Mouse (Mus musculus) embryonic stem cell, embryonic (primary cell): Measurements from ENCODE around the gene Ap2a1.

Source experiments
- CTCF ChIA-PET, 4 experiments: fragments of 300-600 bp in 2 of 4; fragments of 350-600 bp in 2 of 4; sonication (Branson Sonifier 250); formaldehyde crosslinking; loops; one replicate each; lab custom pipeline; 2022; ENCODE audit warnings: inconsistent platforms in 2 of 4; lab: Charles Lee
- POLR2A ChIA-PET, 4 experiments: fragments of 300-600 bp in 2 of 4; fragments of 350-600 bp in 2 of 4; sonication (Branson Sonifier 250); formaldehyde crosslinking; loops; one replicate each; lab custom pipeline; 2022; ENCODE audit warnings: antibody characterized with exemption in 4 of 4, inconsistent platforms in 1 of 4; lab: Charles Lee

Ap2a1 gene

DNA sequence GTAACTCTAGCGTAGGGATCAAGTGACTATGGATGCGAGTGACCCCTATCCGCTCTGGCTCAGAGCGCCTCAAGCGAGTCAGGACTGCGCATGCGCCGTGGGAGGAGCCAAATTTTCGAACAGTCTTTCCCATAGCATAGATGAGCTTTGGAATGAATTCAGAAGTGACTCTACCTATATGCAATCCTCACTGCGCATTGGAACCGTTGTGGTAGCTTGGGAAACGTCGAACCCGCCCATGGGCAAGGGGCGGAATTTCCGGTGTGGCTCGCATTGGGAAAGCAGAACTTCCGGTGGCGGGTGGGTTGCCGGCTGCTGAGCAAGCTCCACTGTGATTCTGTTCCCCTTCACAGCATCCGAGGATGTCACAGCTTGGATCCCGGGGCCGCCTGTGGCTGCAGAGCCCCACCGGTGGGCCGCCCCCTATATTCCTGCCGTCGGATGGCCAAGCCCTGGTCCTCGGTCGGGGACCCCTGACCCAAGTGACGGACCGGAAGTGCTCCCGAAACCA is 72.2 kb downstream of the Ap2a1 start, which contains the start of gene Pnkp:
TSS of gene Pnkp (plus strand) at position 98 of the 511 bp plus-strand sequence.
- POLR2A ChIA-PET: interaction anchor here in 3 of 4 experiments (0.6 to 52.0 kb wide), 35 partner anchors 7 to 609 kb away, joined by 3 to 2007 read pairs (median 6); partner anchors contain the start of genes Atf5 (in 3 of the 3), Il4i1 (in 3 of the 3), Nup62 (in 3 of the 3) and Ptov1 (in 3 of the 3)
- CTCF ChIA-PET: interaction anchor here in 1 of 4 experiments (0.8 to 1.6 kb wide), 4 partner anchors 9 to 112 kb away, joined by 3 to 5 read pairs (median 4); partner anchors contain the start of genes Akt1s1, Ptov1 and Tbc1d17

DNA sequence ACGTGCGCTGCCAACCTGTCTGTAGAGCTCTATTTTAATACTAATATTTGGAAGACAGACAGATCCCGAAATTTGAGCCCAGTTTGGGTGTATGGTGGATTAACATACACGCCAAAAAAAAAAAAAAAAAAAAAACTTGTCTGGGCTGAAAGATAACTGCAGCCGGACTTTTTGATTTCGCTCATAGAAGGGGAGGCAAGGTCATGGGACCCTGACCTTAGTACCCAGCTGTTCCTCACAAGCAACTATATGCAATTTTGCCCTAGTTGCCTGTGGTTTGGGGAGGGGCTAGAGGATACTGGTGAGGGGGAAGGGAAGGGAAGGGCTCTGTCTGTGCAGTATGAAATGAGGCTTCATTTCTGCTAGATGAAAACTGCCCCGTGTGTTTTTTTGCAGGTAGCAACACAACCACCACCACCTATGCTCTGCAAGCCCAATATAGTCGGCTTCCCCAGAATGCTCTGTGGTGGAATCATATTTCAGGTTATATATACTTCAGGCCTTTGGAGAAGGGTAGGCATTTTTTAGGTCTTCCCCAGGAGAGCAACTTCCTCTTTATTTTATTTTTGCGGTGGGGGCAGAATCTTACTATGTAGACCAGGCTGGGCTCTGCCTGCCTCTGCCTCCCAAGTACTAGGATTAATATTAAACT is 72.9 kb downstream of the Ap2a1 start:
- CTCF ChIA-PET: interaction anchor here in 1 of 4 experiments (0.6 to 0.8 kb wide), 2 partner anchors 31 to 111 kb away, joined by 3 read pairs; no protein-coding TSS in a partner anchor
- POLR2A ChIA-PET: interaction anchor here in 3 of 4 experiments (0.6 to 52.0 kb wide), 36 partner anchors 7 to 600 kb away, joined by 3 to 2007 read pairs (median 7); partner anchors contain the start of genes Atf5 (in 3 of the 3), Il4i1 (in 3 of the 3), Nup62 (in 3 of the 3) and Ptov1 (in 3 of the 3)

DNA sequence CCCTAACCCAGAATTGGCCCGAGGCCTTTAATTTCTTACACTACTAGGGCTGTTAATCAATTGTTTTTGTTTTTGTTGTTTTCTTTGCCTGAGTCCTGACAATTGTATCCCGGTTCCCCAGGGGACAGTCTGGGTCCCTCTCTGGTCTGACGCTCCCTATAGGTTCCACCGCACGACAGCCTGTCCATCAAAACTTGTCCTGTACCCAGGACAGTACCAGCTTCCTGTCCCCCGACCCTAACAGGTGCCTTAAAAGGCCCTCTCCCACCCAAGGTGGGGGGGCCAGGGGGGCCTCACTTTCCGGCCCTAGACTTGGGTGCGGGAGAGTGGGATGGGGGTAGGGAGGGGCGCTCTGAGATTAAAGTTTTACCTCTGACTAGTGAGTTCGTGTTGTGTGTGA is 74.3 kb downstream of the Ap2a1 start:
- ChIA-PET POLR2A (interaction anchor here in 3 of 4 experiments (0.6 to 52.0 kb wide), 35 partner anchors 6 to 265 kb away, joined by 3 to 2007 read pairs (median 4); partner anchors contain the start of genes Atf5 (in 3 of the 3), Il4i1 (in 3 of the 3), Nup62 (in 3 of the 3) and Ptov1 (in 3 of the 3)), CTCF (interaction anchor here in 2 of 4 experiments (0.7 to 1.7 kb wide), 7 partner anchors 15 to 162 kb away, joined by 3 to 7 read pairs (median 4); partner anchors contain the start of gene Ptov1 (in 1 of the 2))

DNA sequence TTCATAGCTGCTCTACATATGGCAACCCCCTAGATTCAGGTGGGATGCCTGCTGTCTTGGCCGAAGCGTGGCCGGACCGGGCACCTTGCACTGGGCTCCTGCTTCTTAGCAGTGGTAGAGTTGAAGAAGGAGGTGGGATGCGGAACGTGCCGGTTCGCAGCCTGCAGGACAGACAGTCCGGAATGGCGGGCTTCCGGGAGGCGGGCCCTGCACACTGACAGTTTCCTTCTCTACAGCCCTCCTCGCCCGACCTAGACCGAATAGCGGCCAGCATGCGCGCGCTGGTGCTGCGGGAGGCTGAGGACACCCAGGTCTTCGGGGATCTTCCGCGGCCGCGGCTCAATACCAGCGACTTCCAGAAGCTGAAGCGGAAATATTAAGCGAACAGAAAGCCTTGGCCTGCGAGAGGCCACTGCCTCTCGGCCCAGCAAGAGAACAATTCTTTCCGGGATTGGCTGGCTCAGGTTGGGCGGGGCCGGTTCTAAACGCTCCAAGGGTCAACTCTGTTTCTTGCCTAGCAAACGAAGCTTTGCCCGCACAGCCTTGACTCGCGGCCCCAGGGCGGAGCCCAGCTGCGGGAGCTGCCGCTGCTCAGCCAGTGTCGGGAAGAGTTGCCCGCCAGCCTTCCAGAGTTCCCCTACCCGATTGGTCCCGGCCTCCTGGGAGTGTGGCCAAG is 74.8 kb downstream of the Ap2a1 start:
- POLR2A ChIA-PET: interaction anchor here (0.6 to 52.0 kb wide), 39 partner anchors 5 to 269 kb away, joined by 3 to 2007 read pairs (median 4); partner anchors contain the start of genes Atf5 (in 3 of the 4), Il4i1 (in 3 of the 4), Nup62 (in 3 of the 4) and Ptov1 (in 3 of the 4)
- CTCF ChIA-PET: interaction anchor here in 2 of 4 experiments (0.6 to 1.7 kb wide), 9 partner anchors 15 to 229 kb away, joined by 3 to 7 read pairs (median 4); partner anchors contain the start of gene Ptov1 (in 1 of the 2)

DNA sequence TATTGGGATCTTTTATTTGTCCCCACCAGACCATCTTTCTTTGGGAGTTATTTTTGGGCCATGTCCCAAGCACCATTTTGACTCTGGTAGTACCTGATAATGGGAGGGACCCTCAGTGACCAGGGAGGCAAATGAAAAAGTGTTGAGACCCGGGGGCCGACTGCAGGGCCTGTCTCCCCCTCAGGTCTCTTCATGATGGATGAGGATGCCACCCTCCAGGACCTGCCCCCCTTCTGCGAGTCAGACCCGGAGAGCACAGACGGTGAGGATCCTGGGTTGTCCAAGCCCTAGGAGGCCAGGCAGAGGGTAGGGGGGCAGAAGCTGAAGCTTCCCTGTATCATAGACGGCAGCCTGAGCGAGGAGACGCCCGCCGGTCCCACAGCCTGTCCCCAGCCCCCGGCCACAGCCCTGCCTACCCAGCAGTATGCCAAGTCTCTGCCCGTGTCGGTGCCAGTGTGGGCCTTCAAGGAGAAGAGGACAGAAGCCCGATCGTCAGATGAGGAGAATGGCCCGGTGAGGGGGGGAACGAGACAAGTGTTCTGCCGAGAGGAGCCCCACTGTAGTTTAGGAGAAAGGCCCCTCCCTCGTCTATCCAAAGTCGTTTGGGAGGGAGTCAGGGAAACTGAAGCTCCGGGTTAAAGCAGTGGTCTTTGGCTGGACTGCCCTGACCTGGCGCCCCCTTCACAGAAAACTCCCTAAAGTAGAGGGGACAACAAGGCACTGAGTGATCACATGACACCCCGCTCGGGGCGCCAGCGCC is 75.5 kb downstream of the Ap2a1 start:
- CTCF ChIA-PET: interaction anchor here in 3 of 4 experiments (0.6 to 1.7 kb wide), 7 partner anchors 16 to 229 kb away, joined by 4 to 5 read pairs (median 4); partner anchors contain the start of gene Ptov1 (in 1 of the 3)
- POLR2A ChIA-PET: interaction anchor here (0.6 to 52.0 kb wide), 29 partner anchors 5 to 270 kb away, joined by 3 to 2007 read pairs (median 5); partner anchors contain the start of genes Atf5 (in 3 of the 4), Il4i1 (in 3 of the 4), Nup62 (in 3 of the 4) and Ptov1 (in 3 of the 4)

DNA sequence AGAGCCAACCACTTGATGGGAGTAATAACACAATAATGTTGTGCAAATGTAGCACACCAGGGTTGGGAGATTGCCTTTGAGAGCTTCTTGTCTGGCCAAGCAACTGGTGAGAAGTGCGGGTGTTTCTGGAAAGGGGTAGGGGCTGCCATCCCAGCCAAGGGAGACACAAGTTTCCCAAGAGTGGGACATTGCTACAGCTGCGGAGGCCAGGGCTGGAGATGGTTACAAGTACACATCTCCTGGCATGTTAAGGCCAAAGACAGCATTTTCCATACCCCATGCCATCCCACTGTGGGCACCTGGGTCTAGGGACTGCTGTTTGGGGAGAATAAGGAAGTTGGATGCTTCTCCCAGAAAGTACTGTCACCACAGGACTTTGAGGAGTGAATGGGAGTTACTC is 76.2 kb downstream of the Ap2a1 start:
- CTCF ChIA-PET: interaction anchor here in 2 of 4 experiments (1.1 to 1.7 kb wide), 2 partner anchors 7 to 28 kb away, joined by 3 to 4 read pairs; no protein-coding TSS in a partner anchor
- POLR2A ChIA-PET: interaction anchor here in 2 of 4 experiments (0.6 to 52.0 kb wide), 13 partner anchors 4 to 210 kb away, joined by 3 to 2007 read pairs (median 12); partner anchors contain the start of genes Atf5 (in 2 of the 2), Il4i1 (in 2 of the 2), Nup62 (in 2 of the 2) and Ptov1 (in 2 of the 2)

DNA sequence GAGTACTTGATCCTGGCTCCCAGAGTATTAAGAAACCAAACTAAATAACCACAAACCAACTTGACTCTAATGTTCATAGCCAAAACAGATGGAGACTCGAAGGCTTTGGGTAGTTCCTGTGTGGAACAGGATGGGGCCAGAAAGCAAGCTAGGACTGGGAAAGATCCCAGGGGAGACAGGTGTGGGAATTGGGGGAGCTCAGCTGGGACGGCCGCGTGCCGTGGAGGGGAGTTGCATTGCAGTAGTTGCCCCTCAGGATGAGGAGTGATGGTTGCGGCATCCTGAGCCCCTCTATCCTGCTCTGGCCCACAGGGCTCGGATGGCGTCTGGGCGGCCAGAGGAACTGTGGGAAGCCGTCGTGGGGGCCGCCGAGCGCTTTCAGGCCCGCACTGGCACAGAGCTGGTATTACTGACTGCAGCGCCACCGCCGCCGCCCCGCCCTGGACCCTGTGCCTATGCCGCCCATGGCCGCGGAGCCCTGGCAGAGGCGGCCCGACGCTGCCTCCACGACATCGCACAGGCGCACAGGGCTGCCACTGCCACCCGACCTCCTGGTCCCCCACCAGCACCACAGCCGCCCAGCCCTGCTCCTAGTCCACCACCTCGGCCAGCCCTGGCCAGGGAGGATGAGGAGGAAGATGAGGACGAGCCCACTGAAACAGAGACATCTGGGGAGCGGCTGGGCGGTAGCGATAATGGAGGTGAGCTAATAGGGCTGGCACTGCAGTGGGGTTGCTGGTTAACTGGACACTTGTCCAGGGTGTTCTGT is 76.9 kb downstream of the Ap2a1 start:
- CTCF ChIA-PET: interaction anchor here in 2 of 4 experiments (1.1 to 3.2 kb wide), 3 partner anchors 8 to 28 kb away, joined by 3 to 12 read pairs (median 4); no protein-coding TSS in a partner anchor
- POLR2A ChIA-PET: interaction anchor here in 3 of 4 experiments (0.6 to 52.0 kb wide), 14 partner anchors 3 to 211 kb away, joined by 3 to 2007 read pairs (median 26); partner anchors contain the start of genes Ptov1 (in 3 of the 3), Atf5 (in 2 of the 3), Il4i1 (in 2 of the 3) and Nup62 (in 2 of the 3)

DNA sequence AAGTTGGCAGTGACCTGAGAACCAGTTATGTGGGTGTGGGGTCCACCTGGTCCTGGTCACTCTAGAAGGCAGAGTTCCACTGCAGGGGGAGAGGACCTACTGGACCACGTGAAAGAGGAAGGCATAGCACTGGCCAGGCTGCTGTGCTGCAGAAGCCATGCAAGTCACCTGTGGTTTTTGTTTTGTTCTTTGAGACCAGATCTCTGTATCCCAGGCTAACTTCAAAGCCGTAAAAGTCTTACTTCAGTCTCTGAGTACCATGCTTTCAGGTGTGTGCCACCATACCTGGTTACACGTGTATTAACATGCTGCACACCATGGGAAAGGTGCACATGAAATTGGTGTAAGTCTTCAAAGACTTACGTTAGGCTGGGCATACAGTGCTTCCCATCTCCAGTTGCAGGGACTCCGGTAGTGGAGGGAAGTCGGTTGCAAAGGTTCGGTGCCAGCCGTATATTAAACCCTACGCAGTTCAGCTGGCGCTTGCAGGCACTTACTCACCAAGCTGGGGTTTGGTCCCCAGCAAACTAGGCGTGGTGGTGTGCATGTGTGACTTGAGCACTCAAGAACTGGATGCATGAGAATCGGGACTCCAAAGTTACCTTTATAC is 77.6 kb downstream of the Ap2a1 start:
- ChIA-PET CTCF (interaction anchor here in 2 of 4 experiments (1.0 to 3.2 kb wide), 4 partner anchors 9 to 124 kb away, joined by 3 to 12 read pairs (median 3); no protein-coding TSS in a partner anchor), POLR2A (interaction anchor here in 3 of 4 experiments (0.5 to 52.0 kb wide), 21 partner anchors 3 to 164 kb away, joined by 3 to 2007 read pairs (median 34); partner anchors contain the start of genes Atf5 (in 3 of the 3), Il4i1 (in 3 of the 3), Nup62 (in 3 of the 3) and Ptov1 (in 3 of the 3))

DNA sequence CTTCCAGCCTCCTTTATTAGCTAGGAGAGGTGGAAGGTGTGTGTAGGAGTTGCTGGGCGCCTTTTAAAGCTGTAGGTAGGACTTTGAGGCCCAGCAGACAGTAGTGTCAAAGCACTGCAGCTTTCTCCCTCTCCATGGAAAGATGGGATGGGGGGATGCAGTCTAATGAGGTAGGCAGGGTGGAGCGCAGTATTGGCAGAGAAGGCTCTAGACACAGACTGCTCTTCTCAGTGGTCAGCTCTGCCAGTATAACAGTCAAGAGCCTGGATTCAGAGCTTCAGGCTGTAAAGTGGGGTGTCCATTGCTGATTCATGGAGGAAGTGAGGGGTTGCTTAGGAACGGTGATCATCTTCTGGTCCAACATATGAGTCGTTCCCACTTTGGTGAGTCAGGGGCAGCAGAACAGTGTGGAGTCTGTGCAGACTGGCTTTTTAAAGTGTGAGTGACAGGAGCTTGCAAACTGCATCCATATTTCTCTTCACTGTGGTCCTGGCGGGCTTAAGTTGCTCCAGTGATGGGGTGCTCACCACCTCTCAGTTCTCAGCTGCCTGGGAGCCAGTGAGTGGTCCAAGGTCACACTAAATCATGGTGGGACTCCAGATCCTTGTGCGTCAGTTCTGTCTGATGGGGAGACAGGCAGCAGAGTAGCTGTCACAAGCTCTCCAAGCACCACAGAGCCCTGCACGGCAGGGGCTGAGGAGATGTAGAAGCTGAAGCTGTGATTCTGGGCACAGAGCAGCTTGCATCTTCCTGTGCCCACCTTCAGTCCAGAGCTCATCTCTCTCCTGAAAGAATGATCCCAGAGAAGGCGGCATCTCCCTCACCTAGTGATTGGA is 78.3 kb downstream of the Ap2a1 start:
- POLR2A ChIA-PET: interaction anchor here (0.5 to 52.0 kb wide), 59 partner anchors 2 to 360 kb away, joined by 3 to 2007 read pairs (median 10); partner anchors contain the start of genes Atf5 (in 4 of the 4), Il4i1 (in 4 of the 4), Nup62 (in 4 of the 4) and Ptov1 (in 4 of the 4)
- CTCF ChIA-PET: interaction anchor here in 2 of 4 experiments (0.9 to 3.2 kb wide), 7 partner anchors 10 to 142 kb away, joined by 3 to 12 read pairs (median 3); partner anchors contain the start of gene Izumo2 (in 1 of the 2)
